Mouse (Mus musculus) adrenal gland, adult 8-10 months (tissue): ENCODE measurements at regions not wholly inside any gene's neighbourhood (a gene's known extent, or its start where the extent isn't known, plus 50 kb on each side); places are given as distances from the start of the nearest gene placed in this dataset.

Source experiments
- DNase-seq: peaks from one replicate; pipeline ENCODE4 v3.0.0; 2022

GRCm38 (mm10) chr8:100796628-100797027 is 1380.4 kb upstream of the Cdh8 start:
- DNase-seq = no peak

GRCm38 (mm10) chr8:100793951-100794350 is 1377.7 kb upstream of the Cdh8 start:
- no peak for DNase-seq

DNA sequence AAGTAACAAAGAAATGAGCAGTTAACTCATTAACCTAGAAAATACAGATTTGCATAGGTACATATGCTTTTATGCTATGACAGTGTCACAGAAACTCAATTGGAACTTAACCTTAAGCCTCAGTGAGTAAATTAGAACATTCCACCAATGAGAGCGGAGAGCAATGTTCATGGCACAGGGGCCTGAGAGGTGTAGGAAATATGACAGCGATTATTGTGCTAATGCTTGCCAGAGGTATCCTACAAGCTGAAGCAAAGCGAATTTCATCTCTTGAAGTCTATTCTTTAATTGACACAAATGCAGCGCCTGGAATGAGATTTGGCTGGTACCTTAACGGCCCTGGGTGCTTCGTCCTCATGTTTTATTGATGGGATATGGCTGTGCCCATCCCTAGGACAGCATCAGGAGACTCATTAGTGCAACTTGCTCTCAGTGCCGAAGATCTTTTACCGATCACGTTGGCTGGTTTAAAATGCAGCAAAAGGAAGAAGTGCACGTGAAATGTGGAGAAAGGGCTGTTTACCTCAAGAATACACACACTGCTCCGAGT is 1374.4 kb upstream of the Cdh8 start:
- DNase-seq = no peak

- no peak for DNase-seq
Measured at GRCm38 (mm10) chr8:100788132-100788531, 1371.9 kb upstream of the Cdh8 start.

DNA sequence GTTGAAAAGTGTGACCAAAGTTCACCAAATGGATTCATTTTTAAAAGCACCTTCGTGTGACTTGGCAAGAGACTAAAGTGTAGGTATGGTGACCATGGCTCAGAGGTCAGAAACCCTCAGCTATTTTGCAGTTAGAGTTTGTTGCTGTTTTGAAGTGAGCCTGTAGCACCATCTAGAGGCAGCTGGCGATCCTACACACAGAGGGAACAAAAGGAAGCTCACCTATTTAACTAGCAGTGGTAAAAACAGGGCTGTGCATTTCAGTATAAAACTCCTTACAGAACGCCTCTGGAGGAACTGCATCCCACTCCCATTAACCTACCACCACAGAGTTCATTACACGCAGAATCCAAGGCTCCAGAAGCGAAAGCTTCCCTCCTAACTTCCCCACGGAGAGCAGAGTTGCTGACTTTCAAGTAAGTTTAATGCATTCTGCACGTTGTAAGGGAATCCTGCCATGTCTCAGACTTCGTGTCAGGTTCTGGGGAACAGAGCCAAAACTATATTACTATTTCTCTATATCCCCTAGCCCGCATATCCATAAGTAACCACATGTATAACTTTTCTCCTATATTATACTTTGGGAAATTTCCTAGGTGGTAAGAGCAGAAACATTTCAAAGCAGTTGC is 1356.6 kb upstream of the Cdh8 start:
- DNase-seq = peak; percentile 11

- no peak for DNase-seq
Measured at GRCm38 (mm10) chr8:100769617-100770016, 1353.3 kb upstream of the Cdh8 start.

GRCm38 (mm10) chr8:100733927-100734326 is 1317.7 kb upstream of the Cdh8 start:
- no peak for DNase-seq

GRCm38 (mm10) chr8:100702365-100702764 is 1286.1 kb upstream of the Cdh8 start:
- DNase-seq = no peak

DNA sequence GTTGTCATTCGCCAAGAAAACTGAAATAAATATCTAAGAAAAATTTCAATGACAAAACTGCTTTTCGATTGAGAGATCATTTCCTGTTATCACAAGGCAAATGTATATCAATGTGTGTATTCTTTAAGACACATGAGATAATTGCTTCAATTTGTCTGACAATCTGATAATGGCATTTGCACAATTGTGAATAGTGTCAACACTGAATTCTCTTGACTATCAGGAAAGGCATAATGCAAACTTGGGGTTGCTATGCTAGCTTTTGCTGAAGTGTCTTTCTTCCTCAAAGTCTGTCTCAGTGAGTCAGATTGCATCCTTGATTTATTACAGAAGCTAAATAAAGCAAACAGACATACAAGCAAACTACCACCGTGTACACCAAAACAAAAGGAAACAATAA is 1278.8 kb upstream of the Cdh8 start:
- DNase-seq = no peak

GRCm38 (mm10) chr8:100678580-100678979 is 1262.3 kb upstream of the Cdh8 start:
- no peak for DNase-seq
